Mouse (Mus musculus): ENCODE measurements at regions not wholly inside any gene's neighbourhood (a gene's known extent, or its start where the extent isn't known, plus 50 kb on each side); places are given as distances from the start of the nearest gene placed in this dataset.

GRCm38 (mm10) chr2:136449265-136449664 is 52.4 kb upstream of the Ankef1 start:
- DNase-seq (ENCODE audit: low spot score), result no peak
- Histone ChIP-seq H3K27ac (ENCODE audit: low read depth, low read length) (no peak overlapping the region), H3K9ac (ENCODE audit: low read length) (no peak overlapping the region), H3K9me3 (ENCODE audit: control insufficient read depth, low read length) (no peaks in the 10 kb centered on the region), H3K4me1 (ENCODE audit: control insufficient read depth, insufficient read depth, low read length) (no peaks in the 10 kb centered on the region), H3K4me3 (ENCODE audit: low read depth, low read length) (no peak overlapping the region), H3K4me2 (ENCODE audit: low read depth) (no peak overlapping the region), H3K36me3 (ENCODE audit: control insufficient read depth, insufficient read depth, low read length) (no peaks in the 10 kb centered on the region), H3K27me3 (ENCODE audit: control insufficient read depth, insufficient read depth, low read length) (no peaks in the 10 kb centered on the region)
- peak; percentile 52; the same call in 1 of the 2 replicates for ATAC-seq (ENCODE audit: insufficient read depth, low FRiP score, low TSS enrichment)
- WGBS, result 10% methylated on average over 1 of the region's 1 CpGs

All from neural tube, embryonic 11.5 days (tissue).